In the genomic region with DNA sequence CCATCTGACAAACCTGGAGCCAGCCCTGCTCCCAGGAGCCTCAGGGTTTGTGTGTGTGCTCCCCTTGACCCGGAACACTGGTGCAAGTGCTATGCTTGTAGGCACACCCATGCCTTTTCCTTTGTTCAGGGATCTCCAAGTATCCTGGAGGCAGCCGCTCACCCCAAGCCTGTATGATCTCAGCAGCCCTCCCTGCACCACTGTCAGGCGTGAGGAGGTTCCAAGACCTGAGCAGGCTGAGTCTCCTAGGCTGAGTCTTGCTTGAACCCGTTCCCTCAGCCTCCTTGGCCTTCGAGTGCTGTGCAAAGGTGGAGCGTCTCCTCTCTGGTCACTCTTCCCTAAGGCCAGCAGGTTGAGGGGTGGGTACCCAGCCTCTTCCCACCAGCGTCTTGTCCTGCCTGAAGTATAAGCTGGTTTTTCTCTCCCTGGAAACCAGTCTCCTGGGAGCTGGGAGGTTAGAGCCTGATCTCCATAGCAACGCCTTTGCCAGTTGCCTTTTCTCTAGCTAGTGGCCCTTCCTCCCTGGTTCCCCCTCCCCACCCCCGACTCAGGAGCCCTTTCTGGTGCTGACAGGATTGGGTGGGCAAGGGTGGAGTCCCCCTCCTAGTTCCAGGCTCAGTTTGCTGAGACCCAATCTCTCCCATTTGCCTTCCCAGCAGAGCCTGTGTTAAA, we compare ENCODE assay signal across 9 mouse cellular contexts. TPM values are rescaled to one million over a fixed set of nuclear protein-coding genes. Genes with fewer than 3 reads are reported as not detected.
A peak's percentile ranks its signal among the peaks of the same experiment; 100 is the strongest.
DNase-seq lines count a peak whose midpoint lies in the region; ATAC-seq lines count a peak whose summit lies in the region.
"Had no signal": no experiment of that assay in that cellular context is flagged by ENCODE, and none has a peak within 500 bp of the region (broad histone marks: within the 10 kb centered on the region; RNA-seq: fewer than 3 reads in every experiment).

No protein-coding gene starts in this region.

- H3K36me3 ChIP-seq in forebrain, embryonic 16.5 days (ENCODE audit: control insufficient read depth, insufficient read depth), result no peaks in the 10 kb centered on the region
- H3K36me3 ChIP-seq in midbrain, embryonic 12.5 days, result no peaks in the 10 kb centered on the region

- H3K4me2 ChIP-seq in forebrain, embryonic 16.5 days (ENCODE audit: low read length), result no peak overlapping the region
- peak overlapping the region; percentile 41 for H3K4me2 ChIP-seq in midbrain, embryonic 12.5 days (replicated peaks)

- no peaks in the 10 kb centered on the region for H3K27me3 ChIP-seq in forebrain, embryonic 16.5 days (replicated peaks; ENCODE audit: control insufficient read depth, insufficient read depth, low read length)
- peaks cover 40% of the 10 kb centered on the region for H3K27me3 ChIP-seq in midbrain, embryonic 12.5 days

- H3K4me3 ChIP-seq in forebrain, embryonic 16.5 days (replicated peaks; ENCODE audit: low read length), result no peak overlapping the region
- H3K4me3 ChIP-seq in midbrain, embryonic 12.5 days, result peak overlapping the region; percentile 14

- peak; percentile 63 to 76 for DNase-seq in right cerebral cortex, postnatal 10 days (ENCODE audit: low spot score in 2 of 2)
- DNase-seq in right cerebral cortex, postnatal 36 days (ENCODE audit: low spot score in 2 of 2), result no peak
- no peak for DNase-seq in ovary, postnatal 14 days (ENCODE audit: low spot score)
- no peak for DNase-seq in layer of hippocampus, postnatal 36 days
- no peak for DNase-seq in adrenal gland, adult 8-10 months
- DNase-seq: kidney, adult 11 months had no signal

- no peaks in the 10 kb centered on the region for H3K9me3 ChIP-seq in forebrain, embryonic 16.5 days (ENCODE audit: control insufficient read depth, low read length)
- no peaks in the 10 kb centered on the region for H3K9me3 ChIP-seq in midbrain, embryonic 12.5 days

- ATAC-seq in forebrain, embryonic 16.5 days, result peak; percentile 34
- ATAC-seq in midbrain, embryonic 12.5 days (ENCODE audit: low FRiP score, low read depth), result peak; percentile 28
- no peak for ATAC-seq in erythroblast, adult 5-6 weeks (replicated peaks; ENCODE audit: low FRiP score, poor library complexity, severe bottlenecking)

- peak overlapping the region; percentile 35 for H3K27ac ChIP-seq in forebrain, embryonic 16.5 days (ENCODE audit: low read length)
- peak overlapping the region; percentile 93 for H3K27ac ChIP-seq in midbrain, embryonic 12.5 days (replicated peaks)

- H3K4me1 ChIP-seq in forebrain, embryonic 16.5 days (replicated peaks; ENCODE audit: control insufficient read depth, insufficient read depth, low read length), result peaks cover 57% of the 10 kb centered on the region
- H3K4me1 ChIP-seq in midbrain, embryonic 12.5 days, result peaks cover 75% of the 10 kb centered on the region

- H3K9ac ChIP-seq in forebrain, embryonic 16.5 days (replicated peaks; ENCODE audit: low read depth, low read length), result no peak overlapping the region; the same call in 1 of the 2 replicates
- peak overlapping the region; percentile 20 for H3K9ac ChIP-seq in midbrain, embryonic 12.5 days (replicated peaks)

- WGBS in forebrain, embryonic 16.5 days, result 18% methylated on average over 9 of the region's 9 CpGs
- WGBS in midbrain, embryonic 12.5 days, result 8% methylated on average over 9 of the region's 9 CpGs

RNA-seq across cellular contexts. Expression of a gene that starts 24.0 kb away (rescaled TPM):
- polyA plus RNA-seq in forebrain, embryonic 16.5 days (2015; fragmentation: Nextera tagmentation; extraction: Ambion mirVana), result 0.84 and 1.0 TPM in 2 replicates
- 0.54 and 0.59 TPM in 2 replicates for polyA plus RNA-seq in midbrain, embryonic 12.5 days (2016; fragmentation: Nextera tagmentation; extraction: Ambion mirVana)
- total RNA-seq in erythroblast, adult 5-6 weeks (2015; ENCODE audit: low replicate concordance), result 19.0 and 34.7 TPM in 2 replicates
- 31.6 and 48.8 TPM in 2 replicates for total RNA-seq in erythroblast, adult 5-6 weeks (2017; ENCODE audit: low replicate concordance)
- total RNA-seq in layer of hippocampus, postnatal 36 days (2021), result 10 to 100 TPM; 15.8 to 24.3 TPM
- total RNA-seq in adrenal gland, adult 8-10 months (2022), result 1 to 10 TPM; 3.1 to 9.0 (median 5.0) TPM

Comparison
In these comparisons a context has a peak if more than half of its experiments do, and no peak if none do; other contexts are left out.
1. DNase-seq: peak in right cerebral cortex, postnatal 10 days (2 of 2); none in right cerebral cortex, postnatal 36 days (0 of 2), ovary, postnatal 14 days (single experiment), layer of hippocampus, postnatal 36 days (0 of 2) and adrenal gland, adult 8-10 months (single experiment).